Mouse (Mus musculus): ENCODE measurements around the gene Gm6993. TPM values are rescaled to one million over a fixed set of nuclear protein-coding genes. Genes with fewer than 3 reads are reported as not detected.
A peak's percentile ranks its signal among the peaks of the same experiment; 100 is the strongest.

Gene Gm6993
- polyA plus RNA-seq, 1 experiment from 2014 or later = not detected

- H3K27me3 ChIP-seq = peaks cover 46% of the 10 kb centered on the region
- peak overlapping the region; percentile 52 for H3K4me3 ChIP-seq
- H3K9me3 ChIP-seq = no peaks in the 10 kb centered on the region
- H3K27ac ChIP-seq (replicated peaks) = peak overlapping the region; percentile 55; the same call in 1 of the 2 replicates
- H3K4me1 ChIP-seq (replicated peaks) = peaks cover 21% of the 10 kb centered on the region
- peak; percentile 58 for ATAC-seq (ENCODE audit: low FRiP score, low read depth)
- WGBS = under 1% methylated on average over 50 of the region's 50 CpGs
- no peaks in the 10 kb centered on the region for H3K36me3 ChIP-seq
- H3K9ac ChIP-seq = peak overlapping the region; percentile 42
- H3K4me2 ChIP-seq = peak overlapping the region; percentile 93
Observed at GRCm38 (mm10) chr12:31265722-31266431, 25.3 kb downstream of the Gm6993 start.

GRCm38 (mm10) chr12:31266686-31267085 lies 26.1 kb downstream of the Gm6993 start:
- ATAC-seq (ENCODE audit: low FRiP score, low read depth) = no peak
- peaks cover 46% of the 10 kb centered on the region for H3K27me3 ChIP-seq

GRCm38 (mm10) chr12:31267363-31267762 lies 26.8 kb downstream of the Gm6993 start:
- H3K9ac ChIP-seq = no peak overlapping the region
- no peak overlapping the region for H3K4me3 ChIP-seq
- peak overlapping the region; percentile 93 for H3K4me2 ChIP-seq
- no peaks in the 10 kb centered on the region for H3K36me3 ChIP-seq
- H3K9me3 ChIP-seq = no peaks in the 10 kb centered on the region
- ATAC-seq (ENCODE audit: low FRiP score, low read depth) = no peak
- H3K4me1 ChIP-seq (replicated peaks) = peaks cover 21% of the 10 kb centered on the region
- 74% methylated on average over 4 of the region's 4 CpGs for WGBS
- peaks cover 42% of the 10 kb centered on the region for H3K27me3 ChIP-seq
- no peak overlapping the region for H3K27ac ChIP-seq (replicated peaks)

More at GRCm38 (mm10) chr12:31266686-31267085, 26.1 kb downstream of the Gm6993 start:
- peaks cover 21% of the 10 kb centered on the region for H3K4me1 ChIP-seq (replicated peaks)
- no peaks in the 10 kb centered on the region for H3K36me3 ChIP-seq
- peak overlapping the region; percentile 93 for H3K4me2 ChIP-seq
- H3K9me3 ChIP-seq = no peaks in the 10 kb centered on the region
- H3K9ac ChIP-seq = peak overlapping the region; percentile 42
- WGBS = 5% methylated on average over 15 of the region's 15 CpGs
- no peak overlapping the region for H3K27ac ChIP-seq (replicated peaks)
- H3K4me3 ChIP-seq = peak overlapping the region; percentile 52

GRCm38 (mm10) chr12:31268315-31268714 lies 27.7 kb downstream of the Gm6993 start:
- ATAC-seq (ENCODE audit: low FRiP score, low read depth) = no peak
- H3K4me1 ChIP-seq (replicated peaks) = peaks cover 21% of the 10 kb centered on the region
- WGBS = 79% methylated on average over 3 of the region's 3 CpGs
- no peaks in the 10 kb centered on the region for H3K9me3 ChIP-seq
- H3K36me3 ChIP-seq = no peaks in the 10 kb centered on the region
- H3K4me2 ChIP-seq = no peak overlapping the region
- no peak overlapping the region for H3K9ac ChIP-seq
- no peak overlapping the region for H3K4me3 ChIP-seq
- peaks cover 34% of the 10 kb centered on the region for H3K27me3 ChIP-seq
- no peak overlapping the region for H3K27ac ChIP-seq (replicated peaks)

- no peak for ATAC-seq (ENCODE audit: low FRiP score, low read depth)
- 78% methylated on average over 12 of the region's 12 CpGs for WGBS
- Histone ChIP-seq H3K4me3 (no peak overlapping the region), H3K27me3 (peaks cover 30% of the 10 kb centered on the region), H3K9me3 (no peaks in the 10 kb centered on the region), H3K9ac (no peak overlapping the region), H3K4me1 (replicated peaks) (peaks cover 21% of the 10 kb centered on the region), H3K27ac (replicated peaks) (no peak overlapping the region), H3K36me3 (no peaks in the 10 kb centered on the region), H3K4me2 (no peak overlapping the region)
Observed at GRCm38 (mm10) chr12:31269020-31269597, 28.5 kb downstream of the Gm6993 start.

GRCm38 (mm10) chr12:31270361-31270760 lies 29.8 kb downstream of the Gm6993 start:
- Histone ChIP-seq H3K27ac (replicated peaks) (no peak overlapping the region), H3K4me1 (replicated peaks) (peaks cover 13% of the 10 kb centered on the region), H3K9me3 (no peaks in the 10 kb centered on the region), H3K36me3 (no peaks in the 10 kb centered on the region), H3K4me2 (no peak overlapping the region), H3K27me3 (peaks cover 17% of the 10 kb centered on the region), H3K9ac (no peak overlapping the region), H3K4me3 (no peak overlapping the region)
- WGBS = 95% methylated on average over 10 of the region's 10 CpGs
- no peak for ATAC-seq (ENCODE audit: low FRiP score, low read depth)

GRCm38 (mm10) chr12:31270776-31271175 lies 30.2 kb downstream of the Gm6993 start:
- no peak overlapping the region for H3K4me3 ChIP-seq
- H3K36me3 ChIP-seq = no peaks in the 10 kb centered on the region
- no peaks in the 10 kb centered on the region for H3K9me3 ChIP-seq
- no peak overlapping the region for H3K9ac ChIP-seq
- no peak overlapping the region for H3K4me2 ChIP-seq
- H3K4me1 ChIP-seq (replicated peaks) = peaks cover 13% of the 10 kb centered on the region
- WGBS = 77% methylated on average over 5 of the region's 5 CpGs
- H3K27me3 ChIP-seq = peaks cover 14% of the 10 kb centered on the region
- H3K27ac ChIP-seq (replicated peaks) = no peak overlapping the region
- no peak for ATAC-seq (ENCODE audit: low FRiP score, low read depth)

GRCm38 (mm10) chr12:31271361-31272011 lies 30.9 kb downstream of the Gm6993 start:
- Histone ChIP-seq H3K9ac (no peak overlapping the region), H3K4me1 (replicated peaks) (peaks cover 7% of the 10 kb centered on the region), H3K27ac (replicated peaks) (no peak overlapping the region), H3K4me2 (no peak overlapping the region), H3K27me3 (peaks cover 8% of the 10 kb centered on the region), H3K36me3 (no peaks in the 10 kb centered on the region), H3K9me3 (no peaks in the 10 kb centered on the region), H3K4me3 (no peak overlapping the region)
- 57% methylated on average over 16 of the region's 16 CpGs for WGBS
- ATAC-seq (ENCODE audit: low FRiP score, low read depth) = no peak

GRCm38 (mm10) chr12:31272012-31272735 lies 31.6 kb downstream of the Gm6993 start:
- Histone ChIP-seq H3K36me3 (no peaks in the 10 kb centered on the region), H3K4me1 (replicated peaks) (no peaks in the 10 kb centered on the region; the same call in 1 of the 2 replicates), H3K4me2 (no peak overlapping the region), H3K9ac (no peak overlapping the region), H3K27me3 (peaks cover 4% of the 10 kb centered on the region; the same call in 1 of the 2 replicates), H3K9me3 (no peaks in the 10 kb centered on the region), H3K27ac (replicated peaks) (no peak overlapping the region), H3K4me3 (no peak overlapping the region)
- no peak for ATAC-seq (ENCODE audit: low FRiP score, low read depth)
- WGBS = 66% methylated on average over 8 of the region's 8 CpGs

GRCm38 (mm10) chr12:31272846-31273245 lies 32.3 kb downstream of the Gm6993 start:
- WGBS = 66% methylated on average over 2 of the region's 2 CpGs
- Histone ChIP-seq H3K4me2 (no peak overlapping the region), H3K9ac (no peak overlapping the region), H3K4me3 (no peak overlapping the region), H3K27me3 (peaks cover 1% of the 10 kb centered on the region; the same call in 1 of the 2 replicates), H3K36me3 (no peaks in the 10 kb centered on the region), H3K27ac (replicated peaks) (no peak overlapping the region), H3K9me3 (no peaks in the 10 kb centered on the region), H3K4me1 (replicated peaks) (no peaks in the 10 kb centered on the region; the same call in 1 of the 2 replicates)
- ATAC-seq (ENCODE audit: low FRiP score, low read depth) = no peak

GRCm38 (mm10) chr12:31273646-31274045 lies 33.1 kb downstream of the Gm6993 start:
- Histone ChIP-seq H3K9me3 (no peaks in the 10 kb centered on the region), H3K27me3 (no peaks in the 10 kb centered on the region), H3K27ac (replicated peaks) (no peak overlapping the region), H3K4me3 (no peak overlapping the region), H3K4me2 (no peak overlapping the region), H3K4me1 (replicated peaks) (no peaks in the 10 kb centered on the region; the same call in 1 of the 2 replicates), H3K9ac (no peak overlapping the region), H3K36me3 (no peaks in the 10 kb centered on the region)
- WGBS = 96% methylated on average over 7 of the region's 7 CpGs
- no peak for ATAC-seq (ENCODE audit: low FRiP score, low read depth)
